Mouse (Mus musculus): ENCODE results near the gene Dact2. TPM values are rescaled to one million over a fixed set of nuclear protein-coding genes. Genes with fewer than 3 reads are reported as not detected.

Gene Dact2
- polyA plus RNA-seq, 1 experiment from 2014 or later: 1.0 TPM

DNA sequence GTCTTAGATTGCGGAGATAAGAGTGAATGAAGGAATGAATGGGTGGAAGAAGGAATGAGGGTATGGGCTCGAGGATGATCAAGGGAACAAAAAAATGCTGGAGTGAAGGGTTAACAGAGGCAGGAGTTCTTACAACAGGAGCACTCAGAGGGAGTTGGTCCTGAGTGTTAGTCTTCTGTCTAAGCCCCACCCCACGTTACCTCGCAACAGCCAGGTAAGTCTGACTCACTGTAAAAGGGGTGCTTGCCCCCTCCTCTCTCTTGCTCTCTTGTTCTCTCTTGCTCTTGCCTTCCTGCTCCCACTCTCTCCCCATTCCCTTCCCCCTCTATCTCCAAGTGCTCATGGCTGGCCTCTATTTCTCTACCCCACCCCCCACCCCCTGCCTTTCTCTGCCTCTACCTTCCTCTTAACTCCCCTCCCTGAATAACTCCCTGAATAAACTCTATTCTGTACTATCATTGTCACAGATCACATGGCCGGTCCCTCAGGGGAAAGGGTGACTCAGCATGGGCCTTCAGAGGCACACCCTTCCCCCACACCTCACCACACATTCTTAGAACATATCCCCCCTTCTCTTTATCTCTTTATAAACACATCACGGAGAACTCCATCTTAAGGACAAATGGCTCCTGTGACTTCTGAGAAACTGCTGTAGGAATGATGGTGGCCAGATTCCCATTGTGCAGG lies 37.2 kb downstream of the Dact2 start:
- Histone ChIP-seq H3K9me3 (replicated peaks) (no peaks in the 10 kb centered on the region), H3K4me3 (no peak overlapping the region), H3K27ac (no peak overlapping the region), H3K4me1 (peaks cover 23% of the 10 kb centered on the region), H3K27me3 (ENCODE audit: low read depth, poor library complexity, severe bottlenecking) (peaks cover 10% of the 10 kb centered on the region; the same call in 1 of the 2 replicates), H3K36me3 (no peaks in the 10 kb centered on the region)
- DNase-seq (ENCODE audit: low spot score): no peak
- 68% methylated on average over 6 of the region's 6 CpGs for WGBS

DNA sequence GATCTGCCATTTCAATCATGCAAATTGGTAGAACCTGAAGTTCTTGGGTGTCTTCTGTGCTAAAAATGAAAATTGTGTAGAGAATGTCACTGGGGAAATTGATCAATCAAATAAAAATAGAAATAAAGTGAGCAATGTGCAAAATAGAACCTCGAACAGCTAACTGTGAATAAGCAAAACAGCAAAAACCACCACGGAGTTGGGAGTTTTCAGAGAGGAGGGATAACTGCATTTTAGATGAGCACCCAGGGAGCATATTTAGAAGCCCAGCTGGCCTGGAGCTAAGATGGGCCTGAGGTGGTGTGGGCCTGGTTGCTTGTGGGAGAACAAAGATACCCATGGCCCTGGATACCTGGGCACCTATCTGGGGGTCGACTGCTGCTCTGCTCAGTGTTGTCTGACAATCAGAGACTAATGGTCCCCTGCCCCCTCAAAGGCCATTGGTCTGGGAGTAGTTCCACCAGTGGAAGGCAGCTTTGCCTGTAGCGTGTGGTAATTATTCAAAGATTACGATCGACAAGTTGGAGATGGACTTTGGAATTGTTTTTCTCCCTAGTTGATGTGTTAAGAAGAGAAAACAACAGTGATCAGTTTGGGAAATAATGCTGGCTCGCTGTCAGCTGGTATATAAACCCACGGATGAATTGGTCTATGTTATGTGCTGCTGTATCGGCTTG lies 38.0 kb downstream of the Dact2 start:
- H3K4me3 ChIP-seq: 0 out of 2 replicates have a peak overlapping the region, but pooled peaks have one; percentile 20
- no peak for DNase-seq (ENCODE audit: low spot score)

DNA sequence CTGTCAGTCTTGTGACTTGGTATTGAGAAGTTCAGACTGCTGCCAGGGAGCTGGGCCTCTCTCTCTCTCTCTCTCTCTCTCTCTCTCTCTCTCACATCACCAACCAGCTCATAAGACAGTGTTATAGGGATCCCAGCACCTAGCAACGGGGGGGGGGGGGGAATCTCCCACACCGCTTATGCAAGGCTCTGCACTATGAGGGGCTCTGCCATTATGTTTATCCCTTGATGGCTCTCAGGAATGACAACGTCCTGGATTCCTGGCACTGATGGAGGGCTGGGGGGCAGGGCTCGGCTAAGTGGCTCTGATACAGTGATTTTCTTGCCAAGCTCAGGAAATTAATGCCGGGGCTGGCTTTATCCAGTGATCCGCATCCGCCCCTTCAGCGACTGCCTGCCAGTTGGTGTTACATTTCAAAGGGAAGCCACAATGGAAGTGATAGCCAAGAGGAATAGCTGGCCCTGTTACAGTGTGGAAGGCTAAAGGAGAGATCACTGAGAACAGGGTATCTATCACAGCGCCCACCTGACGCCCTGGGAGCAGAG lies 38.7 kb downstream of the Dact2 start:
- no peak overlapping the region for H3K27ac ChIP-seq
- peak; percentile 50 for DNase-seq (ENCODE audit: low spot score)
- peaks cover 10% of the 10 kb centered on the region; the same call in 1 of the 2 replicates for H3K27me3 ChIP-seq (ENCODE audit: low read depth, poor library complexity, severe bottlenecking)
- no peaks in the 10 kb centered on the region for H3K36me3 ChIP-seq
- H3K4me3 ChIP-seq: peak overlapping the region; percentile 20; the same call in 1 of the 2 replicates
- no peaks in the 10 kb centered on the region for H3K9me3 ChIP-seq (replicated peaks)
- peaks cover 20% of the 10 kb centered on the region for H3K4me1 ChIP-seq
- WGBS: 1% methylated on average over 10 of the region's 10 CpGs

More for the DNA sequence above, 38.0 kb downstream of the Dact2 start:
- H3K36me3 ChIP-seq: no peaks in the 10 kb centered on the region
- peaks cover 23% of the 10 kb centered on the region for H3K4me1 ChIP-seq
- H3K27me3 ChIP-seq (ENCODE audit: low read depth, poor library complexity, severe bottlenecking): peaks cover 10% of the 10 kb centered on the region; the same call in 1 of the 2 replicates
- H3K9me3 ChIP-seq (replicated peaks): no peaks in the 10 kb centered on the region
- H3K27ac ChIP-seq: no peak overlapping the region
- WGBS: 52% methylated on average over 9 of the region's 9 CpGs

DNA sequence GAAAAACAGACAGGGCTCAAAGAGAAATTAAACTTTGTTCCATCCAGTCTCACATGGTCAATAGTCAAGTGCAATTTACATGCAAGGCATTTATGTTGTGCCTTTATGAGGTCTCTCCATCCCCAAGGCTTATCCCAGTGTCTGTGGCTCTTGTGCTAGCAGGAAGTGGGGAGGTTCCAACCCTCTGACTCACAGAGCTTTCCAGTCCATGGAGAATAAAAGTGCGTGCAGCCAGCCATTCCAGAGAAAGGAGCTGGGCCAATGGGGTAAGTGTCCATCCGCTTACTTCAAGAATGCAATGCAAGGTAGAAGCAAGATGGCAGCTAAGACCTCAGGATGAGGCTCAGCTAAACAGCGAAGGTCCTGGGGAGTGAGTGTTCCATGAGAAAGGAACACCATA lies 43.3 kb downstream of the Dact2 start:
- Histone ChIP-seq H3K9me3 (replicated peaks) (no peaks in the 10 kb centered on the region), H3K36me3 (no peaks in the 10 kb centered on the region), H3K4me1 (peaks cover 17% of the 10 kb centered on the region), H3K4me3 (no peak overlapping the region), H3K27me3 (ENCODE audit: low read depth, poor library complexity, severe bottlenecking) (peaks cover 10% of the 10 kb centered on the region; the same call in 1 of the 2 replicates), H3K27ac (no peak overlapping the region)
- 94% methylated on average over 3 of the region's 3 CpGs for WGBS
- DNase-seq (ENCODE audit: low spot score): no peak

DNA sequence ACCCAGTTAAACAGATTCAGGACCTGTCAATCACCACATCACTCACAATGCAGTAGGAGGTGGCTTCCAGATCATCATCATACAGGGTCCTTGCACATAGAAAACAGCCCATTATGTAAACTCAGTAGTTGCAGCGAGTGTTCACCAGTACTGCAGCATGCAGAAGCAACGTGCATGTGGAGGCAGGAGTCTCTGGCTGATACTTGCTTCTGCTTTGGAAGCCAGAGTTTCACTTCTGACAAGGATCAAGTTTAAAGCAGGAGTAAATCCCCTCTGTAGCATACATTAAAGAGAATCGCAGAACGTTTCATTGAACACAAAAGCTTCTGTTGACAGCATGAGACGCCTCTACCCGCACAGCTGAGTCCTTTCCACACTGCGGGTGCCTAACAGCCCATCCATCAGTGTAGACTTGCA lies 46.3 kb downstream of the Dact2 start:
- Histone ChIP-seq H3K4me3 (no peak overlapping the region), H3K4me1 (no peaks in the 10 kb centered on the region), H3K27ac (no peak overlapping the region), H3K27me3 (ENCODE audit: low read depth, poor library complexity, severe bottlenecking) (peaks cover under 1% of the 10 kb centered on the region; the same call in 1 of the 2 replicates), H3K36me3 (no peaks in the 10 kb centered on the region), H3K9me3 (replicated peaks) (no peaks in the 10 kb centered on the region)
- no peak for DNase-seq (ENCODE audit: low spot score)
- WGBS: 70% methylated on average over 7 of the region's 7 CpGs

Other genes starting within 250 kb of the Dact2 start
- not detected in 2 replicates for gene Gm7356, start 200.6 kb downstream of the Dact2 start, polyA plus RNA-seq (2016; fragmentation: Nextera tagmentation; extraction: Ambion mirVana)
- gene Gm7358, start 144.8 kb downstream of the Dact2 start, polyA plus RNA-seq (2016; fragmentation: Nextera tagmentation; extraction: Ambion mirVana): not detected in 2 replicates
- gene Smoc2, start 75.2 kb upstream of the Dact2 start, polyA plus RNA-seq (2016; fragmentation: Nextera tagmentation; extraction: Ambion mirVana): 7.4 and 21.8 TPM in 2 replicates

Measured in limb, embryonic 10.5 days (tissue).